Mouse (Mus musculus) naive thymus-derived CD4-positive, alpha-beta T cell, adult 2 months (primary cell): ENCODE data around the gene Ccer2.

ENCODE experiments used
- DNase-seq: peaks from one replicate; pipeline ENCODE4 v3.0.0-alpha.2; 2011; ENCODE audit warnings: low read depth

Gene Ccer2

DNA sequence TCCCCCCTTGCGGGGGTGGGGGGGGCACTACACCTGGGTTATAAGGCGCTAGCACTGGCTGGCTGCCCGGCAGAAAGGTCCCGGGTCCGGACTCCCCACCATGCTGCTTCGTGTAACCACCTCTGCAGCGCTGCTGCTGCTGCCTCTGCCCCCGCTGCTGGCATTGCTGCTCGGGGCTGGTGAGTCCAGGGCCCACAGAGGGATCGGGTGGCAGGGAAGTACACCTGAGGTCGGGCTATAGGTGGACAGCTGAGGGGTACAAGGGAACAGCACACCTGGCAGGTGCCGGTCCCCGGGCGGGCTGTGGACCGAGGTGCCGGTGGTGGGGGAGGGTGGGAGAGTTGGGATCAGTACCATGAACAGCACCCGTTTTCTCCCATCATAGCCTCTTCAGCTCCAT lies at the start of gene Ccer2:
Gene Ccer2 (plus strand): TSS at position 96 of the 400 bp plus-strand sequence.
- no peak for DNase-seq

GRCm38 (mm10) chr7:28709454-28709853 lies 46.5 kb upstream of the Ccer2 start:
- no peak for DNase-seq

- DNase-seq = peak; percentile 38
Measured at GRCm38 (mm10) chr7:28710962-28711361, 45.0 kb upstream of the Ccer2 start.

DNA sequence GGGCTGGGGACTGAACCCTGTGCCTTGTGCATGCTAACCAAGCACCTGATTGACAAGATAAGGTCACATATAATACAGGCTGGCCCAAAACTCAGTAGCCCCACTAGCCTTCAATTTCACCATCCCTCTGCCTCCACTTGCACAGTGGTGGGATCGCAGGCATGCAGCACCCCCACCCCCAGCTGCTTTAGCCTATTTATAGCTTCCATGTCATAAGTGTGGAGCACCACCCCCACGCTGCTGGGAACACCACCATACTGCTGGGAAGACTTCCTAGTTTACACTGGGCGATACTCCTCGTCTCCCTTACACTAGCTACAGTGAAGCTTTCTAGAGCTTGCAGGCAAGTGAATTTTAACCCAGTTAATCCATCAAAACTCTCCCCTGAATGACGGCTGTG lies 41.3 kb upstream of the Ccer2 start:
- no peak for DNase-seq

GRCm38 (mm10) chr7:28715598-28715997 lies 40.4 kb upstream of the Ccer2 start:
- peak; percentile 41 for DNase-seq

DNA sequence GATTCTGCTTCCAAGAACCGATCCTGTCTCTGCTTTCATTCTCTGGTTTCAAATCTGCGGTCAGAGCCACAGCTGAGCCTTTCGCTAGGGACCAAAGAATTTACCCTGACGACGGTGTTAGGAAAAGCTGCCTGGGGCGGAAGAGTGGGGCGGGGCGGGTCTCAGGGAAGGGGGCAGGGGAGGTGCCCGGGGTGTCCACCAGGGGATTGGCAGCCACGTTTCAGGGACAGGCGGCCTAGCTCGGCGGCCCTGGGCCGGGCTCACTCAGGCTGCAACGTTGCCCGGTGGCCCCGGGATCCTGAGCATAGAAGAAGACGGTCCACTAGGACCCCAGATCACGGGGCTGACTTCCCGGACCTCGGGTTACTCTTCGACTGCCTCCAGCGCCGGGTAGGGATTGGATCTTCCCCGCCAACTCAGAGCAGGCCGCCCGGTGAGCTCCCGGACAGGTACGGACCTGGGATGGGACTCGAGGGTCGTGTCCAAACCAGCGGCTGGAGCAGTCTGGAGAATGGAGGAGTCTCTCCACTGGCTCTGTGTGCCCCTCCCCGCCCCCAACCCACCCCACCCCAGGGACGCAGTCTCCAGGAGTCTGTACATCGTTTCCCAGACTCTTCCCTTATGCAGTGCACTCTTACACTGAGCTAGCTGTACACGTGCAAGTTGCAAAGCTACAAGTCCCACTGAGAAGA lies 39.2 kb upstream of the Ccer2 start, which contains the start of gene Fbxo17:
Gene Fbxo17 (plus strand): TSS at position 215 of the 692 bp plus-strand sequence.
- DNase-seq = peak; percentile 75

- DNase-seq = no peak
Measured at GRCm38 (mm10) chr7:28717726-28718125, 38.2 kb upstream of the Ccer2 start.

DNA sequence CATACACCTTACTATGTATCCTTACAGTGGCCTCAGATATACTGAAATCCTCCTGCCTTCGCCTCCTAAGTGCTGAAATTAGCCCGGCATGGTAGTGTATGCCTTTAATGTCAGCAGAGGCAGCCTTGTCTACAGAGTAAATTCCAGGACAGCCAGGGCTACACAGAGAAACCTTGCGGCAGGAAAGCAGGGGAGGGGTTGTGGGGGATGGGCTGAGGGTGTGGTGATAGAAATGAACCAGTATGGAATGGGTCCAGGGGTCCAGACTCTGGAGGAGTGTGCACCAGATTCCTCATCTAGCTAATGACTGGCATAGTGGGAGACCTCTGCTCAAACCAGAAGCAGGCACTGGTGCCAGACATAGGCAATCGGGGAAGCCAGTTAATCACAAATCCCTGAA lies 36.8 kb upstream of the Ccer2 start:
- DNase-seq = no peak

DNA sequence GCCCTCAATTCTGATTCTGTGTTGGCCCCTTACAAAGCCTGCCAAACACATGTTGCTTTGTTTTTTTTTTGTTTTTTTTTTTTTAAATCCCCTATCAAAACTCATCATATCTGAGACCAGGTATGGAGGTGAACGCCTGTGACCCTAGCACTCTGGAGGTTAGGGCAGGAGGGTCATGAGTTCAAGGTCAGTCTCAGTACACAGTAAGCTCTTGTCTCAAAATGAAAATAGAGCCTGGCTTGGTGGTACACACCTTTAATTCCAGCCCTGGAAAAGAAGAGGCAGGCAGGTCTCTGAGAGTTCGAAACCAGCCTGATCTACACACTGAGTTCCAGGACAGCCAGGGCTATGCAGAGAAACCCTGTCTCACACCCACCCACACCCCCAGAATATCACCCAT lies 36.3 kb upstream of the Ccer2 start:
- no peak for DNase-seq

DNA sequence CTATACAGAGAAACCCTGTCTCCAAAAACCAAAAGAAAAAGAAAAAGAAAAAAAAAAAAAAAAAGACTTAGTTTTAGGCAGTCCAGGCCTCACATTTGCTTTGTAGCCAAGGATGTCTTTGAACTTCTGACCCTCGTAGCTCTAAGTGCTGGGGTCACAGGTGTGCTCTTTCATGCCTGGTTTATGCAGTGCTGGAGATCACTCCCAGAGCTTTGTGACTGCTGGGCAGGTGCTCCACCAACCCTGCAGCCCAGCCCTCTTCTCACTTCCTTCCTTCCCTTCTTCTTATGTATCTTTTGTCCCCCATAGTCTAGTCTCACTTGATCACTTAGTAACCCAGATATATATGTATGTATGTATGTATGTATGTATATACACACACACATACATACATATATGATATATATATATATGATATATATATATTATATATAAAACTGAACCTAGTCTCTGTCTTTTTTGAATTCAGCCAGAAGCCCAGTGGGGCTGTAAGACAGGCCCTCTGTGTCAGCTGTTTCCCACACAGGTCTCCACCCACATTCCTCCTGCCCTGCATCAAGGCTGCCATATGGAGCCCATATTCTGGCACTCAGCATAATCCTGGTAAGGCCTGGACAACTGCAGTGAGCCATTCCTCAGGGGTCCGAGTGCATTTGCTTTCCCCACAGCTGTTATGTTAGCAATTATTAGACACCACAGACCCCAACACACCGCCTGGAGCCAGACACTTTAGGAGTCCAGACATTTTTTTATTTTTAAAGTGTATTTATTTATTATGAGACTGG lies 35.0 kb upstream of the Ccer2 start:
- no peak for DNase-seq

- no peak for DNase-seq
Measured at GRCm38 (mm10) chr7:28722079-28722478, 33.9 kb upstream of the Ccer2 start.

DNA sequence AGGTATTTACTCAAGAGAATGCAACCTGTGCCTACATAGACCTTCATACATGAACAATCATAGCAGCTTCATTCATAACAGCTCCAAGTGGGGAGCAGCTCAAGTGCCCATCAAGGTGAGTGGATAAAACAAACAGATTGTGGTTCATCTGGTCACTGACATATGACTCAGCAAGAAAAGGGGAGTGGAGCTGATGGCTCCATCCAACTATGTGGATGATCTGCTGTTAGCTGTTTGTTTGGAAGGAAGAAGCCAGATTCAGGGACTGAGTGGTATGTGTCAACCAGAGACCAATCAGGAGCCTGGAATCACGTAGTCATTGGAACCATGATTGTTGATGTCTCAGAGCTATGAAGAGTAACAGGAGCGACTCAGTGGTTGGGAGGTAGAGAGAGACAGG lies 31.4 kb upstream of the Ccer2 start:
- DNase-seq = no peak

- DNase-seq = peak; percentile 88
Measured at GRCm38 (mm10) chr7:28726600-28726999, 29.4 kb upstream of the Ccer2 start.

DNA sequence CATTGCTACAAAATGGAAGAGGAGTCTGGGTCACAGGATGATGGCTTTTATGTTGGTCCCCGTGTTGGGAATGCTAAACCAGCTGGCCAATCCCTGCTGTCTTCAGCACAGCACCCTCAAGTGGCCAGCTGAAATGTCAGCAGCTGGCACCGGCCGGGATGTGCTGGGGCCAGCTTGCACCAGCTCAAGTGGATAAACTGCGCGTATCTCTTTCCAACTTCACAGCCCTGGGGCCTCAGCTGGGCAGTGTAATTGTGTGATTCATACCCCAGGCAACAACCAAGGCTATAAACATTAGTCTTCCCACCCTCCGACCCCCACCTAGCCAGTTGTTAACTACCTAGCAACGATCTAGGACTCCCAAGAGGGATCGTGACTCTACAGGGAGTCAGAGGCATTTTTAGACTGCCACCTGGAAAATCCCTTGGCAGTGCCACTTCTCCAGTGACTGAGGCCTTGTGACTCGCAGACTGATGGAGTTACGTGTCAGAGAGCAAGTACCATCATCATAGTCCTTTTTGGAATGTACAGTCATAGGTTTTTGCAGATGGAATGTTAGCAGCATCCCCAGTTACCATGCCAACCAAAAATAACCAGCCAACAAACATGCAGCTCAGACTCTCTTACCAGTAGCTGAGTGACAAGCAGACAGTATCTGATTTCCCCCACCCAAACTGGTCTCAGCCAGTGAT lies 28.2 kb upstream of the Ccer2 start:
- no peak for DNase-seq

- peak; percentile 82 for DNase-seq
Measured at GRCm38 (mm10) chr7:28732341-28733142, 23.4 kb upstream of the Ccer2 start.

DNA sequence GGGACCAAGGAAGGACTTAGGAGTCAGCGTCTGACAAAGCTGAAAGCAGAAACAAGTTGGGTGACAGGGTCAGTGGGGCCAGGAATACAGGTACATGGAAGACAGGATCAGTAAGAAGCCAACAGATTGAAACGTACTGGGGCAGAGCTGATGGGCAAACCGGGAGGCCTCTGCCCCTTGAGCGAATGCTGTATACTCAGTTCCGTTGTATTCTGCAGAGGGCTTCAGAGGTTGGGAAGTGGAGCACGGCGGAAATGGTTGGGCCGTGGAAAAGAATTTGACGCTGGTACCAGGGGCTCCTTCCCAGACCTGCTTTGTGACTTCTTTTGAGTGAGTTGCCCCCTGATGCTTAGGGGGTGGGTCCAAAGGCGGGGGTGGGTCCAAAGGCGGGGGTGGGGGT lies 22.8 kb upstream of the Ccer2 start:
- no peak for DNase-seq

DNA sequence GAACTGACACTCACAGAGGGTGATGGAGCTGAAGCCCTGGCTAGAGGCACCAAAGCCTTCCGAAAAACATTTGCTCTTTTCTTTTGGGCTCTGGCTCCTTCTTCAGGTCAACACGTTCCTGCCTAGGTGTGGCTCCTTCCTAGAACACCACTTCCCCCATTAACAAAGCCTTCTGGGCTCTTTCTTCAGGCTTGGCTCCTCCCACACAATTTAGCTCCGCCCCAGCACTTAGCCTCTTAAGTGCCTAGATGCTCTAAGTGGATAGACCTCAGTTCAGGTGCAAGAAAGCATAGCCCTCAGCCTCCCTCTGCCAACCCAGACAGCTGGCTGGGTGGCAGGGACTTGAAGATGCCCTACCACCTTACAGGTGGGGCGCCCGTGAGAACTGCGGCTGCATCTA lies 20.3 kb upstream of the Ccer2 start:
- DNase-seq = no peak

DNA sequence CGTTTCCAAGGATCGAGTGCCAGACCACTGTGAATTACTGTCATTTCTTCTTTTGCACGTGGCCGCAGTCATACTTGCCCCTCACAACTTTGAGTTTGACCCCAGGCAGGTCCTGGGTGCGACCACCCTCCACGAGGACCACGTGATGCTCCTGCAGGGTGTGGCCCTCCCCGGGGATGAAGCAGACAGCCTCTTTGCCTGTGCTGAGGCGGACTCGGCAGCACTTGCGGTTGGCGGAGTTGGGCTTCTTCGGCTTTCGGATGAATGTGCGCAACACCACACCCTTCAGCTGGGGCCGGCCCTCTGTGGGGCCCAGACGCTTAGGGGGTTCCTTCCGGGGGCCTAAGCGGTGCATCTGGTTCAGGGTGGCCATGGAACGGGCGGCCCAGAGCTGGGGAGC lies 16.1 kb upstream of the Ccer2 start:
- DNase-seq = no peak

DNA sequence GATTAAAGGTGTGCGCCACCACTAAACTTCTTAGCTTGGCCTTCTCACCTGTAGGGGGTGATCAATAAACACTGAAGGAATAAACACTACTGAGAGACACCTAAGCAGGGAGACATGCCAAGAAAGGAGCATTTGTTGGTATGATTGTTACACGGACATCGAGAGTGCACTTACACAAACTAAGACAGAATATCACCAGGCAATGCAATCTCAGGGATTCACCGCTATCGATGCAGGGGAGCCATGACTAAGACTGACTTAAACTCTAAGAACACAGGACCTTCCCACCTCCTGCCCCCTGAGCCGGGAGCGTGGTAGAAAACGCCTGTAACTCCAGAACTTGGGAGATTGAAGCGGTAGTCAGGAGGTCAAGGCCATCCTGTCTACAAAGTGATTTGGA lies 15.0 kb upstream of the Ccer2 start:
- peak; percentile 46 for DNase-seq

GRCm38 (mm10) chr7:28741368-28741708 lies 14.6 kb upstream of the Ccer2 start:
- DNase-seq = no peak

- DNase-seq = peak; percentile 98
Measured at GRCm38 (mm10) chr7:28741709-28742438, 14.1 kb upstream of the Ccer2 start, which contains the start of the genes Mrps12 and Sars2. Gene Mrps12 (minus strand): TSS chr7:28741820. Gene Sars2 (plus strand): TSS chr7:28741992.
